Mouse (Mus musculus): ENCODE measurements at regions not wholly inside any gene's neighbourhood (a gene's known extent, or its start where the extent isn't known, plus 50 kb on each side); places are given as distances from the start of the nearest gene placed in this dataset.

GRCm38 (mm10) chr13:37572983-37573382, 205.2 kb upstream of the Rreb1 start:
- no peak for DNase-seq

- DNase-seq = no peak
These were observed 199.0 kb upstream of the Rreb1 start for GRCm38 (mm10) chr13:37579231-37579630.

GRCm38 (mm10) chr13:37579775-37580174, 198.4 kb upstream of the Rreb1 start:
- no peak for DNase-seq

GRCm38 (mm10) chr13:37580806-37581205, 197.4 kb upstream of the Rreb1 start:
- DNase-seq = no peak

- DNase-seq = no peak
These were observed 196.8 kb upstream of the Rreb1 start for GRCm38 (mm10) chr13:37581374-37581773.

- no peak for DNase-seq
These were observed 192.7 kb upstream of the Rreb1 start for GRCm38 (mm10) chr13:37585476-37585875.

- DNase-seq = no peak
These were observed 191.7 kb upstream of the Rreb1 start for GRCm38 (mm10) chr13:37586511-37586910.

- no peak for DNase-seq
These were observed 190.3 kb upstream of the Rreb1 start for GRCm38 (mm10) chr13:37587911-37588310.

GRCm38 (mm10) chr13:37588528-37589176, 189.5 kb upstream of the Rreb1 start:
- no peak for DNase-seq

GRCm38 (mm10) chr13:37592149-37592548, 186.1 kb upstream of the Rreb1 start:
- no peak for DNase-seq

GRCm38 (mm10) chr13:37595196-37595595, 183.0 kb upstream of the Rreb1 start:
- DNase-seq = no peak

GRCm38 (mm10) chr13:37597575-37597974, 180.6 kb upstream of the Rreb1 start:
- no peak for DNase-seq

- no peak for DNase-seq
These were observed 179.9 kb upstream of the Rreb1 start for GRCm38 (mm10) chr13:37598165-37598775.

GRCm38 (mm10) chr13:37599679-37600078, 178.5 kb upstream of the Rreb1 start:
- DNase-seq = no peak

GRCm38 (mm10) chr13:37600172-37600571, 178.0 kb upstream of the Rreb1 start:
- no peak for DNase-seq

- DNase-seq = no peak
These were observed 177.1 kb upstream of the Rreb1 start for GRCm38 (mm10) chr13:37601068-37601467.

GRCm38 (mm10) chr13:37602256-37602655, 175.9 kb upstream of the Rreb1 start:
- DNase-seq = no peak

- DNase-seq = no peak
These were observed 174.8 kb upstream of the Rreb1 start for GRCm38 (mm10) chr13:37603226-37603994.

GRCm38 (mm10) chr13:37606250-37606649, 171.9 kb upstream of the Rreb1 start:
- DNase-seq = no peak

GRCm38 (mm10) chr13:37609085-37609484, 169.1 kb upstream of the Rreb1 start:
- DNase-seq = no peak

GRCm38 (mm10) chr13:37611387-37611786, 166.8 kb upstream of the Rreb1 start:
- no peak for DNase-seq

GRCm38 (mm10) chr13:37617015-37617414, 161.2 kb upstream of the Rreb1 start:
- no peak for DNase-seq

GRCm38 (mm10) chr13:37619841-37620725, 158.1 kb upstream of the Rreb1 start:
- no peak for DNase-seq

All from cerebellum, adult 11 months (tissue).